Mouse (Mus musculus): ENCODE results near the gene Mpzl1. TPM values are rescaled to one million over a fixed set of nuclear protein-coding genes. Genes with fewer than 3 reads are reported as not detected.
A peak's percentile ranks its signal among the peaks of the same experiment; 100 is the strongest.
"Not testable (repeated sequence)": the region's sequence is repeated elsewhere in the genome, so short reads cannot be mapped to it uniquely, and the experiment has no call there.

Gene Mpzl1
- polyA plus RNA-seq (2015; fragmentation: Nextera tagmentation; extraction: Ambion mirVana), result 196 TPM in 2 replicates

GRCm38 (mm10) chr1:165634151-165634884, at the start of gene Mpzl1:
Gene Mpzl1 (minus strand): TSS chr1:165634538.
- ATAC-seq (ENCODE audit: low FRiP score, low read depth), result peak; percentile 99
- Histone ChIP-seq H3K36me3 (no peaks in the 10 kb centered on the region), H3K9me3 (no peaks in the 10 kb centered on the region), H3K4me3 (peak within 1 kb of the TSS; percentile 80), H3K4me1 (peaks cover 45% of the 10 kb centered on the region), H3K9ac (peak within 1 kb of the TSS; percentile 87), H3K27ac (peak within 1 kb of the TSS; percentile 96), H3K27me3 (no peaks in the 10 kb centered on the region), H3K4me2 (replicated peaks) (peak within 1 kb of the TSS; percentile 68)
- WGBS, result under 1% methylated on average over 63 of the region's 73 CpGs

GRCm38 (mm10) chr1:165682056-165682853, 47.9 kb upstream of the Mpzl1 start:
- H3K27ac ChIP-seq, result no peak overlapping the region
- no peaks in the 10 kb centered on the region for H3K36me3 ChIP-seq
- 75% methylated on average over 18 of the region's 18 CpGs for WGBS

GRCm38 (mm10) chr1:165681045-165681794, 46.9 kb upstream of the Mpzl1 start:
- no peaks in the 10 kb centered on the region for H3K36me3 ChIP-seq
- 49% methylated on average over 13 of the region's 13 CpGs for WGBS
- no peak overlapping the region for H3K4me2 ChIP-seq (replicated peaks)
- peak overlapping the region; percentile 33; the same call in 1 of the 2 replicates for H3K27ac ChIP-seq
- peaks cover 23% of the 10 kb centered on the region for H3K4me1 ChIP-seq
- no peak overlapping the region for H3K4me3 ChIP-seq
- no peaks in the 10 kb centered on the region for H3K27me3 ChIP-seq
- H3K9ac ChIP-seq, result no peak overlapping the region
- no peak for ATAC-seq (ENCODE audit: low FRiP score, low read depth)
- H3K9me3 ChIP-seq, result no peaks in the 10 kb centered on the region

More at GRCm38 (mm10) chr1:165682056-165682853, 47.9 kb upstream of the Mpzl1 start:
- Histone ChIP-seq H3K9ac (no peak overlapping the region), H3K9me3 (no peaks in the 10 kb centered on the region), H3K4me3 (no peak overlapping the region), H3K4me1 (peaks cover 34% of the 10 kb centered on the region), H3K27me3 (no peaks in the 10 kb centered on the region), H3K4me2 (replicated peaks) (peak overlapping the region; percentile 11; the same call in 1 of the 2 replicates)
- no peak for ATAC-seq (ENCODE audit: low FRiP score, low read depth)

GRCm38 (mm10) chr1:165680086-165680485, 45.7 kb upstream of the Mpzl1 start:
- H3K9ac ChIP-seq; ATAC-seq (ENCODE audit: low FRiP score, low read depth); H3K4me2 ChIP-seq (replicated peaks); H3K4me3 ChIP-seq; H3K27me3 ChIP-seq; H3K9me3 ChIP-seq; H3K36me3 ChIP-seq: not testable (repeated sequence)
- Histone ChIP-seq H3K27ac (peak overlapping the region; percentile 4; the same call in 1 of the 2 replicates), H3K4me1 (peaks cover 21% of the 10 kb centered on the region)

GRCm38 (mm10) chr1:165679618-165679997, 45.3 kb upstream of the Mpzl1 start:
- WGBS, result 49% methylated on average over 3 of the region's 3 CpGs
- H3K27ac ChIP-seq, result 0 out of 2 replicates have a peak overlapping the region, but pooled peaks have one; percentile 4
- H3K27me3 ChIP-seq, result no peaks in the 10 kb centered on the region
- no peaks in the 10 kb centered on the region for H3K9me3 ChIP-seq
- peaks cover 21% of the 10 kb centered on the region for H3K4me1 ChIP-seq
- no peak overlapping the region for H3K9ac ChIP-seq
- H3K36me3 ChIP-seq, result no peaks in the 10 kb centered on the region
- H3K4me2 ChIP-seq (replicated peaks), result no peak overlapping the region
- ATAC-seq (ENCODE audit: low FRiP score, low read depth), result no peak
- no peak overlapping the region for H3K4me3 ChIP-seq

GRCm38 (mm10) chr1:165678861-165679617, 44.7 kb upstream of the Mpzl1 start:
- Histone ChIP-seq H3K4me3 (no peak overlapping the region), H3K4me2 (replicated peaks) (no peak overlapping the region), H3K27me3 (no peaks in the 10 kb centered on the region), H3K36me3 (no peaks in the 10 kb centered on the region), H3K4me1 (peaks cover 21% of the 10 kb centered on the region), H3K27ac (no peak overlapping the region), H3K9me3 (no peaks in the 10 kb centered on the region), H3K9ac (no peak overlapping the region)
- WGBS, result 77% methylated on average over 15 of the region's 15 CpGs
- ATAC-seq (ENCODE audit: low FRiP score, low read depth), result no peak

- Histone ChIP-seq H3K4me3 (no peak overlapping the region), H3K27ac (no peak overlapping the region), H3K4me2 (replicated peaks) (no peak overlapping the region), H3K9ac (no peak overlapping the region), H3K27me3 (no peaks in the 10 kb centered on the region), H3K36me3 (no peaks in the 10 kb centered on the region), H3K4me1 (peaks cover 21% of the 10 kb centered on the region), H3K9me3 (no peaks in the 10 kb centered on the region)
- ATAC-seq (ENCODE audit: low FRiP score, low read depth), result no peak
- 77% methylated on average over 4 of the region's 4 CpGs for WGBS
Observed at GRCm38 (mm10) chr1:165677558-165677957, 43.2 kb upstream of the Mpzl1 start.

- Histone ChIP-seq H3K4me3 (no peak overlapping the region), H3K27me3 (no peaks in the 10 kb centered on the region), H3K4me1 (peaks cover 18% of the 10 kb centered on the region), H3K27ac (no peak overlapping the region), H3K36me3 (no peaks in the 10 kb centered on the region), H3K9ac (no peak overlapping the region), H3K4me2 (replicated peaks) (no peak overlapping the region), H3K9me3 (no peaks in the 10 kb centered on the region)
- no peak for ATAC-seq (ENCODE audit: low FRiP score, low read depth)
- 82% methylated on average over 3 of the region's 3 CpGs for WGBS
Observed at GRCm38 (mm10) chr1:165676993-165677392, 42.7 kb upstream of the Mpzl1 start.

- no peak for ATAC-seq (ENCODE audit: low FRiP score, low read depth)
- no peaks in the 10 kb centered on the region for H3K9me3 ChIP-seq
- H3K4me3 ChIP-seq, result no peak overlapping the region
- no peak overlapping the region for H3K27ac ChIP-seq
- 91% methylated on average over 9 of the region's 9 CpGs for WGBS
- H3K4me2 ChIP-seq (replicated peaks), result no peak overlapping the region
- no peaks in the 10 kb centered on the region for H3K27me3 ChIP-seq
- no peaks in the 10 kb centered on the region for H3K36me3 ChIP-seq
- H3K9ac ChIP-seq, result no peak overlapping the region
- H3K4me1 ChIP-seq, result 0 out of 2 replicates have a peak, but pooled peaks cover 4% of the 10 kb centered on the region
Observed at GRCm38 (mm10) chr1:165675167-165675566, 40.8 kb upstream of the Mpzl1 start.

- Histone ChIP-seq H3K36me3 (no peaks in the 10 kb centered on the region), H3K9me3 (no peaks in the 10 kb centered on the region), H3K27ac (no peak overlapping the region), H3K4me3 (no peak overlapping the region), H3K4me1 (peaks cover 2% of the 10 kb centered on the region; the same call in 1 of the 2 replicates), H3K27me3 (no peaks in the 10 kb centered on the region), H3K4me2 (replicated peaks) (no peak overlapping the region), H3K9ac (no peak overlapping the region)
- no peak for ATAC-seq (ENCODE audit: low FRiP score, low read depth)
- WGBS, result 84% methylated on average over 9 of the region's 9 CpGs
Observed at GRCm38 (mm10) chr1:165672355-165672754, 38.0 kb upstream of the Mpzl1 start.

- H3K9ac ChIP-seq, result no peak overlapping the region
- no peak overlapping the region for H3K4me3 ChIP-seq
- H3K27me3 ChIP-seq, result no peaks in the 10 kb centered on the region
- no peaks in the 10 kb centered on the region for H3K9me3 ChIP-seq
- H3K4me1 ChIP-seq, result peaks cover 2% of the 10 kb centered on the region; the same call in 1 of the 2 replicates
- no peak overlapping the region for H3K27ac ChIP-seq
- no peak overlapping the region for H3K4me2 ChIP-seq (replicated peaks)
- WGBS, result 69% methylated on average over 6 of the region's 6 CpGs
- H3K36me3 ChIP-seq, result no peaks in the 10 kb centered on the region
- ATAC-seq (ENCODE audit: low FRiP score, low read depth), result no peak
Observed at GRCm38 (mm10) chr1:165670056-165670455, 35.7 kb upstream of the Mpzl1 start.

Data from limb, embryonic 13.5 days (tissue).